Mouse (Mus musculus) heart, embryonic 14.5 days (tissue): ENCODE results near the gene Pdss2. TPM values are rescaled to one million over a fixed set of nuclear protein-coding genes. Genes with fewer than 3 reads are reported as not detected.

Experiments
- ATAC-seq: fragments of 200-750 bp; cut with Nextera tagmentation; 2 replicates; pipeline ENCODE4 v1.8.0; 2017; ENCODE audit warnings: low read depth, moderate TSS enrichment; ENCODE audit not compliant: insufficient number of reproducible peaks, insufficient read depth, low FRiP score
- H3K27ac ChIP-seq, 2 experiments: fragments of 200-500 bp in 1 of 2; fragments of 300-500 bp in 1 of 2; sonication (generic) in 1 of 2; replicated peaks in 1 of 2; 2 replicates each; pipeline ENCODE4 v1.5.1; 2012 to 2014; ENCODE audit warnings: low read depth in 2 of 2, low read length in 2 of 2, control low read depth in 1 of 2, mild to moderate bottlenecking in 1 of 2, mixed read lengths in 1 of 2; ENCODE audit not compliant: control insufficient read depth in 1 of 2, insufficient read depth in 1 of 2
- H3K27me3 ChIP-seq: fragments of 300-500 bp; sonication (generic); 2 replicates; pipeline ENCODE4 v1.6.1; 2014; ENCODE audit warnings: mild to moderate bottlenecking, low read length, control low read depth; ENCODE audit not compliant: control insufficient read depth, insufficient read depth
- H3K36me3 ChIP-seq: fragments of 300-500 bp; sonication (generic); 2 replicates; pipeline ENCODE4 v1.6.1; 2014; ENCODE audit warnings: mild to moderate bottlenecking, control low read depth, low read length, mixed read lengths; ENCODE audit not compliant: control insufficient read depth, insufficient read depth
- H3K4me1 ChIP-seq, 2 experiments: fragments of 200-500 bp in 1 of 2; fragments of 300-500 bp in 1 of 2; sonication (generic) in 1 of 2; 2 replicates each; pipeline ENCODE4 v1.6.1; 2012 to 2014; ENCODE audit warnings: low read length in 2 of 2, control low read depth in 1 of 2, mixed read lengths in 1 of 2; ENCODE audit not compliant: control insufficient read depth in 2 of 2, insufficient read depth in 2 of 2
- H3K4me2 ChIP-seq: fragments of 300-500 bp; sonication (generic); 2 replicates; pipeline ENCODE4 v1.6.1; 2014; ENCODE audit warnings: mild to moderate bottlenecking, low read length
- H3K4me3 ChIP-seq, 2 experiments: fragments of 200-500 bp in 1 of 2; fragments of 300-500 bp in 1 of 2; sonication (generic) in 1 of 2; 2 replicates each; pipeline ENCODE4 v1.5.1; 2012 to 2014; ENCODE audit warnings: low read length in 2 of 2, mild to moderate bottlenecking in 2 of 2, control low read depth in 1 of 2, low read depth in 1 of 2, moderate library complexity in 1 of 2; ENCODE audit not compliant: control insufficient read depth in 1 of 2, insufficient read depth in 1 of 2
- H3K9ac ChIP-seq: fragments of 300-500 bp; sonication (generic); 2 replicates; pipeline ENCODE4 v1.6.1; 2014; ENCODE audit warnings: mild to moderate bottlenecking, low read length
- H3K9me3 ChIP-seq: fragments of 300-500 bp; sonication (generic); 2 replicates; pipeline ENCODE4 v1.6.1; 2016; ENCODE audit warnings: low read length, control low read depth; ENCODE audit not compliant: control insufficient read depth
- WGBS: fragments of 180-500 bp; shearing (Covaris S2); extraction: QIAGEN DNeasy Blood & Tissue Kit; methylation state at CpG from one replicate; pipeline ENCODE4 v1.1.7; 2014; 5-methylcytosine and 5-hydroxymethylcytosine counted together
- polyA plus RNA-seq: library from polyadenylated mRNA; unstranded; fragments of >200 nt; fragmentation: Nextera tagmentation; extraction: Ambion mirVana; gene quantifications from 2 replicates; pipeline ENCODE4 v1.2.1, GENCODE M21; 2014

Gene Pdss2
- polyA plus RNA-seq, 1 experiment from 2014 or later = 11.1 TPM

DNA sequence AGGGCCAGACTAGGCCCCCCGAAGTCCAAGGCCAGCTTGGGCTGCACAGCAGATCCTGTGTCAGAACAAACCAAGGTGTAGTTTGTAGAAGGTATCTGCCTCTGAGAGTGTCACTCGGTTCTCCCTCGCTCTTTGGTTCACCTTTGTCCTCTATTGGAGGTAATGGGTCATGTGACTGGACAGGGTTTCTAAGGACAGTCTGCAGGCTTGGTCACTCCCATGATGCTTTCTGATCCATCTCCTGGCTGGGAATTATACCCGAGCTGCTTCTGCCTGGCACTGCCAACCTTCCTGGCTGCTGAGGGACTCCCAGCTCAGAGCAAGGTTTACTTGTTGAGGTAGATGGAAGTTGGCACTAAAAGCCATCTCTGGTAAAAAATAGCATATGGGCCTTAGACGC lies 269.6 kb downstream of the Pdss2 start:
- no peak overlapping the region for H3K27ac ChIP-seq

DNA sequence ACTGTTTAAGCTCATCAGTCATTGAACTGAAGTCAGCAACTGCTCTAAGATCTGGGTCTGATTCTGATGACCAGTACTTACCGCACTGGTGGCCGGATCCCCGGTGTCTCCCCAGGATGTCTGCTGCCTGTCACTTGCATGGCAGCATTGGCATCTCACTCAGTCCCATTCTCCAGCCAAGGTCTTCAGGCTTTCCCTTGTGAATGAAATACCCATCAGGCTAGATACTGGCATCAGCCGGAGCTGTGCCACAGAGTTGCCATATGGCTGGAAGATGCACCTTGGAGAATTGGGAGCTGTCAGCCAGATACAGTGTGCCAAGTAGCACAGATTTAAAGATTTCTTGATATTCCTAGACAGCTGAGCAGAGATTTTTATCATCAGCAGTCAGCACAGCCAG lies 281.3 kb downstream of the Pdss2 start:
- H3K4me1 ChIP-seq = no peaks in the 10 kb centered on the region
- no peak overlapping the region for H3K4me3 ChIP-seq
- peaks cover 41% of the 10 kb centered on the region for H3K36me3 ChIP-seq
- no peak overlapping the region for H3K9ac ChIP-seq
- H3K27me3 ChIP-seq = no peaks in the 10 kb centered on the region
- 96% methylated on average over 4 of the region's 4 CpGs for WGBS
- H3K27ac ChIP-seq = no peak overlapping the region
- ATAC-seq = no peak
- no peak overlapping the region for H3K4me2 ChIP-seq
- no peaks in the 10 kb centered on the region; the same call in 1 of the 2 replicates for H3K9me3 ChIP-seq

More for the DNA sequence above, 269.6 kb downstream of the Pdss2 start:
- Histone ChIP-seq H3K27me3 (no peaks in the 10 kb centered on the region), H3K9me3 (no peaks in the 10 kb centered on the region), H3K4me2 (no peak overlapping the region), H3K4me3 (no peak overlapping the region), H3K4me1 (peaks cover 22 to 33% of the 10 kb centered on the region in 2 experiments), H3K36me3 (peaks cover 17% of the 10 kb centered on the region), H3K9ac (no peak overlapping the region; the same call in 1 of the 2 replicates)
- 77% methylated on average over 5 of the region's 5 CpGs for WGBS
- no peak for ATAC-seq

DNA sequence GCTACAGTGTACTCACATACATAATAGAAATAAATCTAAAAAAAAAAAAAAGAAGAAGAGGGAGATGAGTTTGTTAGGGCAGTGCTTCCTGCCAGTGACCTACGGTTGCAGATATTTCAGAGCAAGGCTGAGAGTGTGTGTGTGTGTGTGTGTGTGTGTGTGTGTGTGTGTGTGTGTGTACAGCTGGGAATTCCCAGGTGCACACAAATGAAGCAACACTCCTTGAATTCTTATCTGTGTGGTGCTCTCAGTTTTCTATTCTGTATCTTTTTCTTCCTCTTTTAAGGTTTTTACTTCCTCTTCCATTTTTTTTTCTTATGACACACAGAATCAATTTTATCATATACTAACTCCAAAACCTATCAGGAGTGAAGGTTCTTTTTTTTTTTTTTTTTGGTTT lies 283.0 kb downstream of the Pdss2 start:
- H3K27me3 ChIP-seq = no peaks in the 10 kb centered on the region
- no peak overlapping the region for H3K4me3 ChIP-seq
- no peak overlapping the region for H3K9ac ChIP-seq
- H3K4me2 ChIP-seq = no peak overlapping the region
- peaks cover 27% of the 10 kb centered on the region for H3K36me3 ChIP-seq
- no peak overlapping the region for H3K27ac ChIP-seq
- ATAC-seq = no peak
- no peaks in the 10 kb centered on the region; the same call in 1 of the 2 replicates for H3K9me3 ChIP-seq
- WGBS = 61% methylated on average over 1 of the region's 1 CpGs
- no peaks in the 10 kb centered on the region for H3K4me1 ChIP-seq

DNA sequence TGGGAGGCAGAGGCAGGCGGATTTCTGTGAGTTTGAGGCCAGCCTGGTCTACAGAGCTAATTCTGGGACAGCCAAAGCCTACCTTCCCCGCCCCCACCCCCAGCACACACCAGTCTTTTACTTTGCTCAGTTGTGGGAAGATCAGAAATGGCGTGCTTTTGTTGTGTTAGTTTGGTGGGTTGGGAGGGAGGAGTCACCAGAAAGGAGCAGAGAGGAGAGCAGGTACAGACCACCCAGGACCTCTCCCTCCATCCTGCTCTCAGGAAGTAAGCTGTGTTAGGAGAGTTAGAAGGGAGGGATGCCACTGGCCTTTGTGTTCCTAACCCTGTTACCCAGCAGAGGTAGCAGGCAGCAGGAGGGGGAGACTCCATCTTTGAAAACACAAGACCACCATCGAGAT lies 285.8 kb downstream of the Pdss2 start:
- ATAC-seq = no peak
- WGBS = 77% methylated on average over 4 of the region's 4 CpGs

DNA sequence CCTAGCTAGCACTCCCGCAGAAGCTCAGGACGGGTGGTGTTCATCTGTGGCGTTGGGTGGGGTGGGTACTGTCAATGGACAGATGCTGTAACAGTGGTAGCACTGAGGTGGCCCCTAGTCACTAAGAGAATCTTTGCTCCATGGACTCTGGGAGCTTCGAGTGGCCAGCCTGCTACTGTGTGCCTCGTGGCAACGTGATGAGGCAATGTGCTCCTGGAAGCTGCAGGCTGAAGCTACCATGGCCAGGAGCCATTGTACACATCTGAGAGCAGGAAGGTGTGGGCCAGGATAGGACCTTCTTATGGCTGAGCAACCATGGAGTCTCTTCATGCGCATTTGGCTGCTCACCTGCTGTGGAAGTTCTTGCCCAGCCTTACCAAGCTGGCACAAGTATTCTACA lies 287.9 kb downstream of the Pdss2 start:
- WGBS = 83% methylated on average over 7 of the region's 7 CpGs
- Histone ChIP-seq H3K9me3 (no peaks in the 10 kb centered on the region), H3K9ac (no peak overlapping the region), H3K4me3 (no peak overlapping the region), H3K4me2 (no peak overlapping the region), H3K27me3 (no peaks in the 10 kb centered on the region), H3K27ac (no peak overlapping the region), H3K36me3 (peaks cover 56% of the 10 kb centered on the region), H3K4me1 (no peaks in the 10 kb centered on the region)
- ATAC-seq = no peak

More for the DNA sequence above, 285.8 kb downstream of the Pdss2 start:
- Histone ChIP-seq H3K36me3 (peaks cover 37% of the 10 kb centered on the region), H3K27ac (no peak overlapping the region), H3K9me3 (no peaks in the 10 kb centered on the region; the same call in 1 of the 2 replicates), H3K4me1 (no peaks in the 10 kb centered on the region), H3K27me3 (no peaks in the 10 kb centered on the region), H3K4me2 (no peak overlapping the region), H3K4me3 (no peak overlapping the region), H3K9ac (no peak overlapping the region)

DNA sequence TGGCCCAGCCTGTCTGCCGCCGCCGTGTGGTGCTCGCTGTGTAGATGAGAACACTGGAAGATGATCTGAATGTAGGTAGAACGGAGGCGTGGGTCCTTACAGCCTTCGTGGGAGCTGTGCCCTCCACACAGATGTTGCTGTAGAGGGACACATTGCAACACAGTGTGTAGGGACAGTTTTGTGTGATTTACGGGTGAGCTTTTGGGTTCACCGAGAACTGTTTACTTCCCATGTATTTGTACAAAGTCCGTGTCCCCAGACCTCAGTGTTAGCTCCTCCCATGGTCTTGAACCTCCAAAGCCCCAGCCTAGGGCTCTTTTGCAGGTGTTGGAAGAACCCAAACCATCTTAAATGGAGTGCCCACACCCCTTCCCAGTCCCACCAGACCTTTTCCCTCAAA lies 291.7 kb downstream of the Pdss2 start:
- H3K4me2 ChIP-seq = no peak overlapping the region
- no peak for ATAC-seq
- no peak overlapping the region for H3K4me3 ChIP-seq
- no peaks in the 10 kb centered on the region for H3K27me3 ChIP-seq
- 92% methylated on average over 10 of the region's 10 CpGs for WGBS
- no peak overlapping the region for H3K27ac ChIP-seq
- H3K4me1 ChIP-seq = 0 out of 4 replicates have a peak, but pooled peaks cover 0 to 3% of the 10 kb centered on the region in 2 experiments
- H3K36me3 ChIP-seq = peaks cover 55% of the 10 kb centered on the region
- H3K9me3 ChIP-seq = no peaks in the 10 kb centered on the region
- no peak overlapping the region for H3K9ac ChIP-seq

Other genes starting within 250 kb of the Pdss2 start
- gene Sobp, start 47.0 kb upstream of the Pdss2 start, polyA plus RNA-seq = 2.4 and 3.0 TPM in 2 replicates
- gene 9030612E09Rik, start 46.8 kb upstream of the Pdss2 start, polyA plus RNA-seq = 0.49 and 0.55 TPM in 2 replicates